Mouse (Mus musculus) forebrain, embryonic 15.5 days (tissue): ENCODE measurements at regions not wholly inside any gene's neighbourhood (a gene's known extent, or its start where the extent isn't known, plus 50 kb on each side); places are given as distances from the start of the nearest gene placed in this dataset.

Experiments used
- ATAC-seq: fragments of 200-750 bp; cut with Nextera tagmentation; replicated peaks from 2 replicates; pipeline ENCODE4 v1.8.0; 2017; ENCODE audit warnings: mild to moderate bottlenecking, moderate TSS enrichment, moderate library complexity
- H3K27ac ChIP-seq: fragments of 300-500 bp; sonication (generic); replicated peaks from 2 replicates; pipeline ENCODE4 v1.5.1; 2015; ENCODE audit warnings: mild to moderate bottlenecking, inconsistent platforms
- H3K27me3 ChIP-seq: fragments of 300-500 bp; sonication (generic); 2 replicates; pipeline ENCODE4 v1.6.1; 2015; ENCODE audit warnings: inconsistent platforms
- H3K36me3 ChIP-seq: fragments of 300-500 bp; sonication (generic); 2 replicates; pipeline ENCODE4 v1.6.1; 2015; ENCODE audit warnings: mild to moderate bottlenecking, inconsistent platforms
- H3K4me1 ChIP-seq: fragments of 300-500 bp; sonication (generic); 2 replicates; pipeline ENCODE4 v1.6.1; 2015; ENCODE audit warnings: inconsistent platforms
- H3K4me2 ChIP-seq: fragments of 300-500 bp; sonication (generic); replicated peaks from 2 replicates; pipeline ENCODE4 v1.6.1; 2015; ENCODE audit warnings: mild to moderate bottlenecking, inconsistent platforms
- H3K4me3 ChIP-seq: fragments of 300-500 bp; sonication (generic); 2 replicates; pipeline ENCODE4 v1.5.1; 2015; ENCODE audit warnings: mild to moderate bottlenecking, inconsistent platforms
- H3K9ac ChIP-seq: fragments of 300-500 bp; sonication (generic); replicated peaks from 2 replicates; pipeline ENCODE4 v1.6.1; 2015; ENCODE audit warnings: mild to moderate bottlenecking, inconsistent platforms
- H3K9me3 ChIP-seq: fragments of 300-500 bp; sonication (generic); 2 replicates; pipeline ENCODE4 v1.6.1; 2016; ENCODE audit warnings: inconsistent platforms
- WGBS: fragments of 180-500 bp; shearing (Covaris S2); methylation state at CpG from one replicate; pipeline ENCODE4 v1.1.7; 2015; ENCODE audit warnings: mixed read lengths; 5-methylcytosine and 5-hydroxymethylcytosine counted together

GRCm38 (mm10) chr13:101527691-101528090, 240.3 kb downstream of the Pik3r1 start:
- Histone ChIP-seq H3K9me3 (no peaks in the 10 kb centered on the region), H3K4me2 (no peak overlapping the region), H3K27me3 (no peaks in the 10 kb centered on the region), H3K27ac (no peak overlapping the region), H3K4me3 (no peak overlapping the region), H3K4me1 (no peaks in the 10 kb centered on the region), H3K36me3 (no peaks in the 10 kb centered on the region), H3K9ac (no peak overlapping the region)
- WGBS: 90% methylated on average over 5 of the region's 5 CpGs
- no peak for ATAC-seq

GRCm38 (mm10) chr13:101524781-101525180, 243.2 kb downstream of the Pik3r1 start:
- no peak overlapping the region for H3K27ac ChIP-seq
- no peak overlapping the region for H3K4me3 ChIP-seq
- H3K4me1 ChIP-seq: no peaks in the 10 kb centered on the region
- H3K36me3 ChIP-seq: no peaks in the 10 kb centered on the region
- no peaks in the 10 kb centered on the region for H3K9me3 ChIP-seq
- WGBS: 95% methylated on average over 3 of the region's 3 CpGs
- ATAC-seq: no peak
- no peaks in the 10 kb centered on the region for H3K27me3 ChIP-seq
- H3K9ac ChIP-seq: no peak overlapping the region
- no peak overlapping the region for H3K4me2 ChIP-seq

GRCm38 (mm10) chr13:101524223-101524622, 243.8 kb downstream of the Pik3r1 start:
- ATAC-seq: no peak
- Histone ChIP-seq H3K9ac (no peak overlapping the region), H3K4me3 (no peak overlapping the region), H3K4me2 (no peak overlapping the region), H3K27ac (no peak overlapping the region), H3K4me1 (no peaks in the 10 kb centered on the region), H3K9me3 (no peaks in the 10 kb centered on the region), H3K36me3 (no peaks in the 10 kb centered on the region), H3K27me3 (no peaks in the 10 kb centered on the region)
- 84% methylated on average over 3 of the region's 3 CpGs for WGBS

- WGBS: 91% methylated on average over 3 of the region's 3 CpGs
- Histone ChIP-seq H3K27ac (no peak overlapping the region), H3K4me1 (no peaks in the 10 kb centered on the region), H3K27me3 (no peaks in the 10 kb centered on the region), H3K9ac (no peak overlapping the region), H3K36me3 (no peaks in the 10 kb centered on the region), H3K4me3 (no peak overlapping the region), H3K4me2 (no peak overlapping the region), H3K9me3 (no peaks in the 10 kb centered on the region)
- no peak for ATAC-seq
Observed at GRCm38 (mm10) chr13:101523492-101523891, 244.5 kb downstream of the Pik3r1 start.

- no peak for ATAC-seq
- H3K4me3 ChIP-seq: no peak overlapping the region
- no peak overlapping the region for H3K4me2 ChIP-seq
- no peaks in the 10 kb centered on the region for H3K36me3 ChIP-seq
- no peaks in the 10 kb centered on the region for H3K4me1 ChIP-seq
- H3K9me3 ChIP-seq: no peaks in the 10 kb centered on the region
- no peak overlapping the region for H3K27ac ChIP-seq
- no peaks in the 10 kb centered on the region for H3K27me3 ChIP-seq
- H3K9ac ChIP-seq: no peak overlapping the region
- WGBS: 94% methylated on average over 2 of the region's 2 CpGs
Observed at GRCm38 (mm10) chr13:101522597-101522996, 245.4 kb downstream of the Pik3r1 start.

GRCm38 (mm10) chr13:101513354-101513753, 254.7 kb downstream of the Pik3r1 start:
- Histone ChIP-seq H3K27me3 (no peaks in the 10 kb centered on the region), H3K27ac (no peak overlapping the region), H3K9ac (no peak overlapping the region), H3K4me3 (no peak overlapping the region), H3K4me2 (no peak overlapping the region), H3K36me3 (no peaks in the 10 kb centered on the region), H3K4me1 (no peaks in the 10 kb centered on the region), H3K9me3 (0 out of 2 replicates have a peak, but pooled peaks cover 4% of the 10 kb centered on the region)
- ATAC-seq: no peak
- whole genome bisulfite sequencing: 86% methylated on average over 3 of the region's 3 CpGs

- no peak for ATAC-seq
- no peaks in the 10 kb centered on the region for H3K4me1 ChIP-seq
- no peaks in the 10 kb centered on the region for H3K36me3 ChIP-seq
- no peak overlapping the region for H3K27ac ChIP-seq
- 59% methylated on average over 1 of the region's 1 CpGs for WGBS
- no peak overlapping the region for H3K9ac ChIP-seq
- no peak overlapping the region for H3K4me3 ChIP-seq
- no peaks in the 10 kb centered on the region for H3K27me3 ChIP-seq
- no peak overlapping the region for H3K4me2 ChIP-seq
- H3K9me3 ChIP-seq: no peaks in the 10 kb centered on the region
Observed at GRCm38 (mm10) chr13:101509946-101510345, 258.1 kb downstream of the Pik3r1 start.

GRCm38 (mm10) chr13:101508331-101508730, 259.7 kb downstream of the Pik3r1 start:
- H3K9me3 ChIP-seq: no peaks in the 10 kb centered on the region
- H3K4me1 ChIP-seq: no peaks in the 10 kb centered on the region
- H3K27ac ChIP-seq: no peak overlapping the region
- H3K4me3 ChIP-seq: no peak overlapping the region
- no peaks in the 10 kb centered on the region for H3K27me3 ChIP-seq
- no peak overlapping the region for H3K4me2 ChIP-seq
- no peak overlapping the region for H3K9ac ChIP-seq
- H3K36me3 ChIP-seq: no peaks in the 10 kb centered on the region
- no peak for ATAC-seq

- ATAC-seq: no peak
- Histone ChIP-seq H3K9ac (no peak overlapping the region), H3K4me2 (no peak overlapping the region), H3K36me3 (no peaks in the 10 kb centered on the region), H3K4me1 (peaks cover 6% of the 10 kb centered on the region; the same call in 1 of the 2 replicates), H3K9me3 (no peaks in the 10 kb centered on the region), H3K27me3 (no peaks in the 10 kb centered on the region), H3K27ac (no peak overlapping the region), H3K4me3 (no peak overlapping the region)
Observed at GRCm38 (mm10) chr13:101506696-101507095, 261.3 kb downstream of the Pik3r1 start.

- no peaks in the 10 kb centered on the region for H3K36me3 ChIP-seq
- no peak overlapping the region for H3K4me3 ChIP-seq
- no peak overlapping the region for H3K27ac ChIP-seq
- no peaks in the 10 kb centered on the region for H3K9me3 ChIP-seq
- ATAC-seq: no peak
- no peak overlapping the region for H3K4me2 ChIP-seq
- no peak overlapping the region for H3K9ac ChIP-seq
- WGBS: 87% methylated on average over 1 of the region's 1 CpGs
- H3K4me1 ChIP-seq: peaks cover 9% of the 10 kb centered on the region; the same call in 1 of the 2 replicates
- H3K27me3 ChIP-seq: no peaks in the 10 kb centered on the region
Observed at GRCm38 (mm10) chr13:101505054-101505453, 263.0 kb downstream of the Pik3r1 start.

GRCm38 (mm10) chr13:101504241-101504640, 263.8 kb downstream of the Pik3r1 start:
- H3K4me1 ChIP-seq: peaks cover 9% of the 10 kb centered on the region; the same call in 1 of the 2 replicates
- no peaks in the 10 kb centered on the region for H3K9me3 ChIP-seq
- 71% methylated on average over 5 of the region's 5 CpGs for WGBS
- no peaks in the 10 kb centered on the region for H3K36me3 ChIP-seq
- no peak overlapping the region for H3K9ac ChIP-seq
- no peaks in the 10 kb centered on the region for H3K27me3 ChIP-seq
- no peak overlapping the region for H3K4me2 ChIP-seq
- no peak overlapping the region for H3K4me3 ChIP-seq
- no peak overlapping the region for H3K27ac ChIP-seq
- ATAC-seq: no peak

- WGBS: 45% methylated on average over 5 of the region's 5 CpGs
- Histone ChIP-seq H3K4me2 (no peak overlapping the region), H3K4me1 (peaks cover 9% of the 10 kb centered on the region; the same call in 1 of the 2 replicates), H3K27me3 (no peaks in the 10 kb centered on the region), H3K4me3 (no peak overlapping the region), H3K27ac (peak overlapping the region; percentile 48; the same call in 1 of the 2 replicates), H3K36me3 (no peaks in the 10 kb centered on the region), H3K9me3 (no peaks in the 10 kb centered on the region), H3K9ac (no peak overlapping the region)
- peak; percentile 80 for ATAC-seq
Observed at GRCm38 (mm10) chr13:101501845-101502284, 266.2 kb downstream of the Pik3r1 start.

GRCm38 (mm10) chr13:101501061-101501460, 267.0 kb downstream of the Pik3r1 start:
- no peaks in the 10 kb centered on the region for H3K36me3 ChIP-seq
- H3K4me3 ChIP-seq: no peak overlapping the region
- H3K4me1 ChIP-seq: peaks cover 9% of the 10 kb centered on the region; the same call in 1 of the 2 replicates
- WGBS: 90% methylated on average over 3 of the region's 3 CpGs
- no peaks in the 10 kb centered on the region for H3K27me3 ChIP-seq
- H3K9me3 ChIP-seq: no peaks in the 10 kb centered on the region
- no peak for ATAC-seq
- H3K27ac ChIP-seq: no peak overlapping the region
- no peak overlapping the region for H3K9ac ChIP-seq
- H3K4me2 ChIP-seq: no peak overlapping the region
